Mouse (Mus musculus) MEL (cell line): Measurements from ENCODE around the gene Acacb. TPM values are rescaled to one million over a fixed set of nuclear protein-coding genes. Genes with fewer than 3 reads are reported as not detected.

Experiments
- DNase-seq: peaks from one replicate; pipeline ENCODE4 v3.0.0; 2011; ENCODE audit warnings: low read depth, low spot score
- H3K27ac ChIP-seq: 2 replicates; pipeline ENCODE4 v1.5.1; 2012; ENCODE audit warnings: low read depth, mild to moderate bottlenecking, control low read depth, low read length, moderate library complexity; ENCODE audit not compliant: control insufficient read depth
- H3K27me3 ChIP-seq, 2 experiments: fragments of 150-350 bp in 1 of 2; sonication (generic) in 1 of 2; 2 replicates each; pipeline ENCODE4 v1.6.1; 2012; ENCODE audit warnings: low read length in 2 of 2, mild to moderate bottlenecking in 2 of 2, improper control_type of control experiment in 1 of 2, moderate library complexity in 1 of 2; ENCODE audit not compliant: insufficient read depth in 2 of 2, control insufficient read depth in 1 of 2
- H3K36me3 ChIP-seq, 2 experiments: 2 replicates each; pipeline ENCODE4 v1.6.1; 2012 to 2014; ENCODE audit warnings: low read length in 2 of 2, improper control_type of control experiment in 1 of 2, inconsistent platforms in 1 of 2, mild to moderate bottlenecking in 1 of 2; ENCODE audit not compliant: insufficient read depth in 2 of 2, control insufficient read depth in 1 of 2
- H3K4me1 ChIP-seq, 2 experiments: fragments of 150-350 bp in 1 of 2; sonication (generic) in 1 of 2; 2 replicates each; pipeline ENCODE4 v1.6.1; 2012; ENCODE audit warnings: low read length in 2 of 2, improper control_type of control experiment in 1 of 2, mild to moderate bottlenecking in 1 of 2; ENCODE audit not compliant: insufficient read depth in 2 of 2, control insufficient read depth in 1 of 2
- H3K4me3 ChIP-seq, 2 experiments: fragments of 150-350 bp in 1 of 2; sonication (generic) in 1 of 2; 2 replicates each; pipeline ENCODE4 v1.5.1; 2012; ENCODE audit warnings: low read depth in 2 of 2, low read length in 2 of 2, mild to moderate bottlenecking in 2 of 2, moderate library complexity in 2 of 2, control low read depth in 1 of 2, improper control_type of control experiment in 1 of 2; ENCODE audit not compliant: control insufficient read depth in 1 of 2, insufficient read depth in 1 of 2
- H3K79me2 ChIP-seq: 2 replicates; pipeline ENCODE4 v1.6.1; 2012; ENCODE audit warnings: mild to moderate bottlenecking, low read length, moderate library complexity; ENCODE audit not compliant: control insufficient read depth, poor library complexity, insufficient read depth
- H3K9ac ChIP-seq: 2 replicates; pipeline ENCODE4 v1.6.1; 2012; ENCODE audit warnings: low read depth, mild to moderate bottlenecking, control low read depth, low read length, moderate library complexity; ENCODE audit not compliant: control insufficient read depth, poor library complexity, severe bottlenecking
- H3K9me3 ChIP-seq: fragments of 150-350 bp; sonication (generic); replicated peaks from 2 replicates; pipeline ENCODE4 v1.6.1; 2012; ENCODE audit warnings: mild to moderate bottlenecking, low read length, improper control_type of control experiment, moderate library complexity; ENCODE audit not compliant: insufficient read depth
- BHLHE40 ChIP-seq: IDR thresholded peaks from 2 replicates; pipeline ENCODE4 v1.6.1; 2012; ENCODE audit warnings: low read depth, mild to moderate bottlenecking, inconsistent platforms, low read length, improper control_type of control experiment, borderline replicate concordance
- CHD2 ChIP-seq: IDR thresholded peaks from 2 replicates; pipeline ENCODE4 v1.6.1; 2011; ENCODE audit warnings: low read length, improper control_type of control experiment
- ELF1 ChIP-seq: IDR thresholded peaks from 2 replicates; pipeline ENCODE4 v1.6.1; 2014; ENCODE audit warnings: low read depth, mild to moderate bottlenecking, inconsistent platforms, low read length, improper control_type of control experiment, moderate library complexity
- EP300 ChIP-seq, 2 experiments: IDR thresholded peaks; 2 replicates each; pipeline ENCODE4 v1.6.1; 2011; ENCODE audit warnings: improper control_type of control experiment in 2 of 2, low read length in 2 of 2, low read depth in 1 of 2, mild to moderate bottlenecking in 1 of 2
- ETS1 ChIP-seq: IDR thresholded peaks from 2 replicates; pipeline ENCODE4 v1.6.1; 2012; ENCODE audit warnings: low read depth, mild to moderate bottlenecking, inconsistent platforms, low read length, improper control_type of control experiment, moderate library complexity
- GATA1 ChIP-seq: IDR thresholded peaks from 2 replicates; pipeline ENCODE4 v1.6.1; 2011; ENCODE audit warnings: low read depth, low read length, improper control_type of control experiment
- HCFC1 ChIP-seq: IDR thresholded peaks from 2 replicates; pipeline ENCODE4 v1.6.1; 2012; ENCODE audit warnings: low read depth, mild to moderate bottlenecking, inconsistent platforms, low read length, improper control_type of control experiment, moderate library complexity
- JUND ChIP-seq: IDR thresholded peaks from 2 replicates; pipeline ENCODE4 v1.6.1; 2011; ENCODE audit warnings: low read depth, mild to moderate bottlenecking, improper control_type of control experiment, low read length
- MXI1 ChIP-seq: IDR thresholded peaks from 2 replicates; pipeline ENCODE4 v1.6.1; 2011; ENCODE audit warnings: mild to moderate bottlenecking, low read depth, low read length, improper control_type of control experiment
- MYB ChIP-seq: IDR thresholded peaks from 2 replicates; pipeline ENCODE4 v1.6.1; 2011; ENCODE audit warnings: mild to moderate bottlenecking, low read depth, low read length, improper control_type of control experiment
- MYC ChIP-seq: IDR thresholded peaks from 2 replicates; pipeline ENCODE4 v1.6.1; 2011; ENCODE audit warnings: low read depth, mild to moderate bottlenecking, low read length, improper control_type of control experiment, moderate library complexity
- NELFE ChIP-seq: IDR thresholded peaks from 2 replicates; pipeline ENCODE4 v1.6.1; 2011; ENCODE audit warnings: low read depth, low read length, improper control_type of control experiment
- POLR2AphosphoS5 ChIP-seq: IDR thresholded peaks from 2 replicates; pipeline ENCODE4 v1.6.1; 2012; ENCODE audit warnings: low read depth, borderline replicate concordance, mild to moderate bottlenecking, inconsistent platforms, low read length, moderate library complexity, mixed read lengths
- RCOR1 ChIP-seq: IDR thresholded peaks from 2 replicates; pipeline ENCODE4 v1.6.1; 2012; ENCODE audit warnings: low read depth, mild to moderate bottlenecking, inconsistent platforms, low read length, improper control_type of control experiment
- SIN3A ChIP-seq: IDR thresholded peaks from 2 replicates; pipeline ENCODE4 v1.6.1; 2012; ENCODE audit warnings: low read length, improper control_type of control experiment, inconsistent platforms
- SMC3 ChIP-seq: IDR thresholded peaks from 2 replicates; pipeline ENCODE4 v1.6.1; 2011; ENCODE audit warnings: low read depth, low read length, improper control_type of control experiment
- TAL1 ChIP-seq: IDR thresholded peaks from 2 replicates; pipeline ENCODE4 v1.6.1; 2012; ENCODE audit warnings: mild to moderate bottlenecking, inconsistent platforms, low read length, moderate library complexity, mixed read lengths
- TBP ChIP-seq: IDR thresholded peaks from 2 replicates; pipeline ENCODE4 v1.8.0; 2011; ENCODE audit warnings: low read depth, low read length, improper control_type of control experiment
- TCF12 ChIP-seq: IDR thresholded peaks from 2 replicates; pipeline ENCODE4 v1.6.1; 2014; ENCODE audit warnings: low read depth, mild to moderate bottlenecking, inconsistent platforms, low read length, improper control_type of control experiment, moderate library complexity
- ZKSCAN1 ChIP-seq: IDR thresholded peaks from 2 replicates; pipeline ENCODE4 v1.6.1; 2012; ENCODE audit warnings: low read depth, mild to moderate bottlenecking, inconsistent platforms, low read length, improper control_type of control experiment, moderate library complexity
- polyA plus RNA-seq, 2 experiments: library from polyadenylated mRNA; stranded (reverse) in 1 of 2; unstranded in 1 of 2; fragments of >175 nt in 1 of 2; fragments of >200 nt in 1 of 2; gene quantifications; 2 replicates each; pipeline versions ENCODE4 v1.2.1 to v1.2.4; 2012; ENCODE audit warnings: low replicate concordance in 2 of 2, low read depth in 1 of 2; ENCODE audit not compliant: insufficient read length in 2 of 2, insufficient read depth in 1 of 2, missing spikeins in 1 of 2
- total RNA-seq: library from RNA; depleted of rRNA; stranded (reverse); fragments of 300-350 nt; gene quantifications from 2 replicates; pipeline ENCODE4 v1.2.3, GENCODE M21; 2012

Acacb gene
- total and polyA plus RNA-seq, 3 experiments = 2.0 to 5.3 TPM; not detected in 1

- TF ChIP-seq SMC3 = peak; percentile 47
- TF ChIP-seq TBP = peak; percentile 69; the same call in 1 of the 2 replicates
- TF ChIP-seq RCOR1 = no peak; the same call in none of the 2 replicates
- no peak for TF ChIP-seq JUND
- TF ChIP-seq MYB = peak; percentile 96
- TF ChIP-seq CHD2 = no peak
- TF ChIP-seq EP300 (IDR thresholded peaks at IDR 0.05; ENCODE audit: low read depth in 1 of 2, low read length in 2 of 2) = peak; percentile 83 to 95
- TF ChIP-seq NELFE = peak; percentile 70
- peak; percentile 32; the same call in 1 of the 2 replicates for TF ChIP-seq ELF1
- 0 out of 2 replicates have a peak, but pooled peaks have one; percentile 20 for TF ChIP-seq BHLHE40
- TF ChIP-seq GATA1 = peak; percentile 74
- TF ChIP-seq TAL1 = no peak
- TF ChIP-seq SIN3A = peak; percentile 85
- TF ChIP-seq ZKSCAN1 = no peak
- no peak for TF ChIP-seq POLR2AphosphoS5
- TF ChIP-seq MYC = peak; percentile 55; the same call in 1 of the 2 replicates
Measured at GRCm38 (mm10) chr5:114296693-114297631, 150.6 kb downstream of the Acacb start (continued).

GRCm38 (mm10) chr5:114298212-114298894 lies 152.0 kb downstream of the Acacb start:
- H3K27me3 ChIP-seq = peaks cover 0 to 4% of the 10 kb centered on the region in 2 experiments; a peak in 1 of 4 replicates
- TF ChIP-seq HCFC1 = 0 out of 2 replicates have a peak, but pooled peaks have one; percentile 37
- TF ChIP-seq ELF1 = peak; percentile 51; the same call in 1 of the 2 replicates
- TF ChIP-seq EP300 (IDR thresholded peaks at IDR 0.05; ENCODE audit: low read depth in 1 of 2, low read length in 2 of 2) = peak; percentile 18 to 51; a peak in 3 of 4 replicates
- no peak for TF ChIP-seq TBP
- 0 out of 2 replicates have a peak, but pooled peaks have one; percentile 34 for TF ChIP-seq TCF12
- peak; percentile 68; the same call in 1 of the 2 replicates for TF ChIP-seq SIN3A
- TF ChIP-seq POLR2AphosphoS5 = no peak
- peak; percentile 48 for TF ChIP-seq ETS1
- TF ChIP-seq MXI1 = peak; percentile 69
- peak overlapping the region; percentile 6 for H3K9ac ChIP-seq
- H3K36me3 ChIP-seq = peaks cover 0 to 11% of the 10 kb centered on the region in 2 experiments; a peak in 2 of 4 replicates
- no peaks in the 10 kb centered on the region; the same call in 1 of the 2 replicates for H3K79me2 ChIP-seq
- H3K9me3 ChIP-seq = no peaks in the 10 kb centered on the region
- H3K4me3 ChIP-seq = no peak overlapping the region
- peaks cover 15 to 17% of the 10 kb centered on the region in 2 experiments for H3K4me1 ChIP-seq
- H3K27ac ChIP-seq = no peak overlapping the region
- peak; percentile 72 for DNase-seq
